Mouse (Mus musculus): ENCODE data around the gene Rergl.

Gene Rergl

GRCm38 (mm10) chr6:139501876-139502275 lies at the start of gene Rergl:
Rergl (minus strand) TSS chr6:139501976.
- DNase-seq: no peak

DNA sequence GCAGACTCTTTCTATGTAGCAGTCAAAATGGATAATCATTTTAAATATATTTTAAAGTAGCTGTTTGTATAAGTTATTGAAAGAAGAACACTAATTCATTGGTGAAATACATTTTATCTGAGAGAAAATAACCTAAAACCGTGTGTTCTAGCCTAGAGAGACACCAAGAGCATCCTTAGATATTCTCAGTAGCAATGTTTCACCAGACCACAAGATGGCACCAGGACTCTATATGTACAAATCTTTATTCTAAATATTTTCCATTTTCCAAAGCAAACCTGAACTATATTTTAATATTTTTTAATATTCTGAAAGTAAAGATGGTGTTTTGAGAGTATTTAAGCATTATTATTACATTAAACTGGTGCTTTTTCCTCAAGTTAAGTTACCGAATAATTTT lies 36.7 kb upstream of the Rergl start:
- DNase-seq: no peak

- no peak for DNase-seq
Measured at GRCm38 (mm10) chr6:139525406-139525805, 23.6 kb upstream of the Rergl start.

- DNase-seq: no peak
Measured at GRCm38 (mm10) chr6:139524288-139524687, 22.5 kb upstream of the Rergl start.

DNA sequence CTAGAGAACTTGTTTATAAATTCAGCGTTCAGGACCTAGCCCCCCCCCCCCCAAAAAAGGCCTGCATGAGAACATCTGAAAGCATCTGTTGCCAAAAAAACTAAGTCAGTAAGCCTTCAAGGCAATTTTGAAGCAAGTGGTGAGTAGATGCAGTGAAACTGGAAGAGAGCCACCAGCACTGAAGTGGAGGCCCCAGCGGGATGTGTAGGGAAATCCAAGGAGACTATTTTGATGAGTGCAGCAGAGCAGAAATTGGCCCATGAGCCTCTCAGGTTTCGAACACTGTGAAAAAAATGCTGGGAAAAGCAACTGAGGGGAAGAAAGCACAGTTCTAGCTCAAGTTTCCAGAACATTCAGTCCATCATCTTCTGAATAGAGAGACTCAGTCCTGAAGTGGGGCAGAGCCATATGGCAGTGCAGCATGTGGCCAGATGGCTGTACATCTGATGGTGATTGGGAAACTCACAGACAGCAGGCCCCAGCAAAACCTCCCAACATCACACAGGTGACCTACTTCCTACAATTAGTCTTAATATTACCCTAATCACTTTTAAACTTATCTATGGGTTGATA lies 13.2 kb upstream of the Rergl start:
- DNase-seq: peak; percentile 62

- DNase-seq: no peak
Measured at GRCm38 (mm10) chr6:139479730-139480129, 22.0 kb downstream of the Rergl start.

GRCm38 (mm10) chr6:139464980-139465379 lies 36.8 kb downstream of the Rergl start:
- DNase-seq: no peak

DNA sequence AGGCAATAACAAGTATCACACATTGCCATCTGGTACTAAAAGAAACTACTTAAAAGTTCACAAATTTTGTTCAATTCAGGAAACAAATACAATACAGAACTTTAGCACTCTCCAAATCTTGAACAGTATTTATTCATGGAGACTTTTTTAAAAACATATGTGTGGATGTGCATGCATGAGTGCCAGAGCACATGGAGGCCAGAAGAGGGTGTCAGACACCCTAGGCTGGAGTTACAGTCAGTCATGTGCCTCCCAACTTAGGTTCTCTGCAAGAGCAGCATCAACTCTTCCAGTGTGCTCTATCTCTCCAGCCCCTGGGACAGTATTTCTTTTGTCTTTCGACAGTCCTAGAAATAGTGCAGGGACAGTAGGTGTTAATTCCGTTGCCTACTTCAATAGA lies 37.5 kb downstream of the Rergl start:
- DNase-seq: no peak

DNA sequence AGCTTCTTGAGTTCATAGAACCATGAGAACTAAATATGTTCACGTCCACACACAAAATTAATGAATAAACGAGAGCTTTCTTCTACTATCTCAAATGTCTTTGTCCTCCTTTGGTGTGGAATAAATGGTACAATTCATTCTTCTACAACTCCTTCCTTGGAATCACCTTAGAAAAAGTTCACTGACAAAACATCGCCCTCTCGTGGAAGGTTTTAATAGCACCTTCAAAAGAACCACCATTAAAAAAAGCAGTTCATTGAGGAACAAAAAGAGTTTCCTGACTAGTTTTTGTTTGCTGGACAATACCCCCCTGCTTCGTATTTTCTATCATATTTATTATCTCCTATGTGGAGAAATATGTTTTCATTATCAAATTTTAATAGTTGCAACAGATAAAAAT lies 40.7 kb downstream of the Rergl start:
- no peak for DNase-seq

DNA sequence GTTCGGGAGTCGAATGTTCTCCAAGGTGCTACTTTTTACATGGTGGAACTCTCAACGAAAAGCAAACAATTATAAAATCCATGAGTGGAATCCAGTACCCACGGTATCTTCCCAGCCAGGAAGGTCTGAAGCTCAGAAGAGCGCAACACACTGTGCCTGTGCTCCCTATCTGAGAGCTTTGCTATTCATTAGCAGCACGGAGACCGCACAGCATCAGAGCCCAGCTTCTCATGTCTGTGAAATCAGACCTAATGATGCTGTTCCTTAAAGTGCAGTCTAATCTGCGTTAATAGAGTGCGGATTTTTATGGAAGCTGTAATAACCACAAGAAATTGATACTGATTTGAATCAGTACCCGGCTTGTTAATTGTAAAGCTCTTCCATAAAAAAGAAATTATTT lies 41.3 kb downstream of the Rergl start:
- no peak for DNase-seq

GRCm38 (mm10) chr6:139443999-139444398 lies 57.8 kb downstream of the Rergl start:
- DNase-seq: no peak
